Mouse (Mus musculus) MN1 (cell line): ENCODE results near the gene Map3k6.

Experiments used
- DNase-seq: peaks from one replicate; pipeline ENCODE4 v3.0.0-alpha.2; 2016; ENCODE audit warnings: low spot score

Map3k6 gene

GRCm38 (mm10) chr4:133217641-133218040 is 23.0 kb upstream of the Map3k6 start:
- DNase-seq, result peak; percentile 82

DNA sequence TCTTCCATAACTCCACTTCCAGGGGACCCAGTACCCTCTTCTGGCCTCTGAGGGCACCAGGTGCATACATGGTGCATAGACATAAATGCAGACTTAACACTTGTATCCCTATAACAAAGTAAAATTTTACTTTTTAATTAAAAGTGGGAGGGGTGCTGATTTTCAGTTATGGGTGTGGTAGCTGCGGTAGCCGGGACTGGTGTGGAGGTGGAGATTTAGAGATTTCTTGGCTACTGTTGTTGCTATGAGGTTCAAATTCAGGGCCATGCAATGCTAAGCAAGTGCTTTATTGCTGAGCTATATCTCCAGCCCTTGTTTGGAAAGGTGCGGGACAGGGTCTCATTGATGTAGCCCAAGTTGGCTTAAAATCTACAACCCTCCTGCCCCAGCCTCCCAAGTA is 21.9 kb upstream of the Map3k6 start:
- DNase-seq, result no peak

DNA sequence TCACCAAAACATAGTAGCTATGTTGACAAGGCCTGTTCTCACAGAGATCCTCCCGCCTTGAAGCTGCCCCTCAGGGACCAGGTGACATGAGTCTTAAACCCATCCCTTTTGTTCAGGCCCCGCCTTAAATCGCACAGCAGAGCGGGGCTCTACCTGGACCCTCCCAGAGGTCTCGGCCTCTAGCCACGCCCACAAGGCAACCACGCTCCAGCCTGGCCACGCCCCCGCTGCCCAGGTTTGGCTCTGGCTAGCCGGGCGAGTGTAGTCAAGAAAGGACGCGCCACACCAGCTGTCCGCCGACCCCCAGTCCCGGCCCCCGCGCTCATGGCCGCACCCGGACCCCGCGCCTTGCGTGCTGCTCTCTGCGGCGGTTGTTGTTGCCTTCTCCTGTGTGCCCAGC is 20.0 kb upstream of the Map3k6 start:
- no peak for DNase-seq

DNA sequence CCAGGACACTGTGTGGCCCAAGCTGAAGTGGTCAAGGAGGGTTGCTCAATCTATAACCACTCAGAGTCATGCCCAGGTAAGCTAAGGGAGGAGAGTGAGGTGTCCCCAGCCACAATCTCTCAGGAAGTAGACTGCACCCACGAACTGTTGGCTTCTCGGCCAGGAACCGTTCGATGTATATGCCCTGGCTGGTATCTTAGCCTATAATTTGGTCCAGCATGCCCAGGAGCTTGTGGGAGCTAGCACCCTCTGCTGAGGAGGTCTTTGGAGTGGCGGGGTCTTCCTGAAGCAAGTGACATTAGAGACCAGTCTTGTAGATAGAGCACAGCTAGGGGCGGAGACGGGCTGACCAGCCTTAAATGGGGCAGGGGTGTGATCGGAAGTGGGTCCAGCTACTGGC is 18.9 kb upstream of the Map3k6 start:
- DNase-seq, result no peak

- DNase-seq, result no peak
Measured at GRCm38 (mm10) chr4:133223875-133224274, 16.7 kb upstream of the Map3k6 start.

GRCm38 (mm10) chr4:133226073-133226472 is 14.5 kb upstream of the Map3k6 start:
- no peak for DNase-seq

- DNase-seq, result peak; percentile 21
Measured at GRCm38 (mm10) chr4:133227636-133228035, 13.0 kb upstream of the Map3k6 start.

DNA sequence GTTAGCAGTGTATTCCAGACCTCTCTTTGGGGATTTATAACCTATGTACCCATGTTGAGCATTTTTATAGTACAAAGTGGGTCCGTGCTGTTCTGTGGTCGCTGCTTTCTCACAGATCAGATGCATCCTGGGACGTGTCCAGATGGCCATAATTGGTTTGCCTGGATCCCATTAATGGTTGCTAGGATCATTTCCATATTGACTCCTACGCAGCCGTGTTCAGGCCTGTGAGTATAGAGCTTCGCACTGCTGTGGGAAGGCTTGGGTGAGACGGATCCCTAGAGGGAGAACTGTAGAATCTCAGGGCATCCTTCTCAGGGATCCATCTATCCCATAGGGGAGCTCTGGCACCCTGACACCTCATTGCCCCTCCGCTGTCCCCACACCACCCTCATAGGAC is 11.0 kb upstream of the Map3k6 start:
- DNase-seq, result peak; percentile 94

GRCm38 (mm10) chr4:133233285-133233976 is 7.2 kb upstream of the Map3k6 start:
- DNase-seq, result peak; percentile 63

- DNase-seq, result no peak
Measured at GRCm38 (mm10) chr4:133234771-133235170, 5.8 kb upstream of the Map3k6 start.

DNA sequence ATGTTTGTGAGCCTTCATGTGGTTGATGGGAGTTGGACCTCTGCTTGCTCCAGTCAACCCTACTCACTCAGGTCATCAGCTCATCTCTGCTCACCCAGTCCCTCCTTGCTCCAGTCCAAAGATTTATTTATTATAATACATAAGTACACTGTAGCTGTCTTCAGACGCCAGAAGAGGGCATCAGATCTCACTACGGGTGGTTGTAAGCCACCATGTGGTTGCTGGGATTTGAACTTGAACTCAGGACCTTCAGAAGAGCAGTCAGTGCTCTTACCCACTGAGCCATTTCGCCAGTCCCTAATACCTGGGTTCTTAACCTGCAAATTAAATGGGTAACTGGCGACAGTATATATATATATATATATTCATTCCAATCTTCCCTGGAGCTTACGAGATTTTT is 5.2 kb upstream of the Map3k6 start:
- DNase-seq, result no peak

DNA sequence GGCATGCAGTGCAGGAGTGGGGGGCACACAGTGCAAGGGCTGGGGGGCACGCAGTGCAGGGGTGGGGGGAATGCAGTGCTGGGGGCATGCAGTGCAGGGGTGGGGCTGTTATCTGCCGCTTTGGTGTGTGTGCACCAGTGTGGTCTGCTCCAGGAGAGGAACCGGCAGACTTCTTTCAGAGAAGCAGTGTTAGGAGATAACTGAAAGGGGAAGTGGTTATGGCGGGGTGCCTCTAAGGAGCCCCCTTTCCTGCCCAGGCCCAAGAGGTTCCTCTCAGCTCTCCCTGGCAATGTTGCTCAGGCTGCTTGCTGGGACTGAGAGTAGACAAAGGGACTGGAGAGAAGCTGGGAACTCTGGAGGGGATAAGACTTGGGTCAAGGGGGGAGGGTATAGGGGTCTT is 2.7 kb upstream of the Map3k6 start:
- no peak for DNase-seq

- DNase-seq, result peak; percentile 93
Measured at GRCm38 (mm10) chr4:133240934-133241908, 603 bp downstream of the Map3k6 start.

DNA sequence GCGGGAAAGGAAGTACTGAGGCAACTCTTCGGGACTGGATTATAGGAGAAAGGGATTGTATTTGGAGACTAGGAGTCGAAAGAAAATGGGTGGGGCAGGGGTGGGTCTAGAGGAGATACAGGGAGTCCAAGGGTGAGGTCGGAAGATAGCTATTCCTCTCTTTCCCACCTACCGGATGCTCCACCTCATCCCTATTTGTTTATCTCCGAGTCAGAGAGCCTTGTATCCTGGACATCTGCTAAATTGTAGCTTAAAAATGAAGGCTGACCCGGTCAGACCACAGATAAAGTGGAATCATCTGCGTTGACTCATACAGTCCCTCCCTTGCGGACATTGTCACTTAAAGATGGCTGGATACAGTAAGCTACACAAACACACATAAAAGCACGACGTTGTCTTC is 1.3 kb downstream of the Map3k6 start:
- DNase-seq, result peak; percentile 62

- DNase-seq, result no peak
Measured at GRCm38 (mm10) chr4:133242710-133243109, 2.1 kb downstream of the Map3k6 start.

- no peak for DNase-seq
Measured at GRCm38 (mm10) chr4:133243538-133243937, 2.9 kb downstream of the Map3k6 start.

DNA sequence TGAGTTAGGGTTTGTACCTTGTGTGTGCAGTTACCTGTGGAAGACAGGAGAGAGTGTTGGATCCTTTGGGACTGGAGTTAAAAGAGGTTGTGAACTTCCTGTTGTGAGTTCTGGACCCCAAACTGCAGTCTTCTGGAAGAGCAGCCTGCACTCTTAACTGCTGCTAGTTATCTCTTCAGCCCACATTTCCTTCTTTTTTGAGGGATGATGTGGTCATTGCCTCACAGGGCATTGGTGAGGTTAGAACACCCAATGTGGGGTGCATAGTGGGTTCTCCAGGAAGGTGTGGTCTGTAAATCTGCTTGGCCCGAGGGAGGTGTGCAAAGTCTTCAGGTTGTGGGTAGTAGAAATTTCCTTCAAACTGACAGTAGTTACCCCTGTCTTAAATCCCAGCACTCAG is 3.7 kb downstream of the Map3k6 start:
- DNase-seq, result no peak

GRCm38 (mm10) chr4:133247072-133247471 is 6.5 kb downstream of the Map3k6 start:
- DNase-seq, result no peak

GRCm38 (mm10) chr4:133247806-133248449 is 7.3 kb downstream of the Map3k6 start:
- no peak for DNase-seq

- peak; percentile 70 for DNase-seq
Measured at GRCm38 (mm10) chr4:133250609-133251008, 10.0 kb downstream of the Map3k6 start.

DNA sequence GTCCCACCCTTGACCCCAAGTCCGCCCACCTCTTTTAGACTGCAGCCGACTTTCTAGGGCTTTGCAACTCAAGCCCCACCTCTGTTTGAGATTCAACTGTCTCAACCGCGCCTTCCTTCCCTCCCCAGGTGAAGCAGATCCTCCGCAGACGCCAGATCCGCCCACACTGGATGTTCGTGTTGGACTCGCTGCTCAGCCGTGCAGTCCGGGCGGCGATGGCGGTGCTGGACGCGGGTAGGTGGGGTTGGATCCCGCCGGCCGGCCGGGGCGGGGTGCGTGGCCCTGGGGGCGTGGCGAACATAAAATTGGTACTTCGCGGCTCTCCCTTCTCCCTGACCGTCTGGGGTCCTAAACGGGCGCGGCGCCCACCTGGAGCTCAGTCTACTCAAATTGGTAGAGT is 10.6 kb downstream of the Map3k6 start:
- no peak for DNase-seq

DNA sequence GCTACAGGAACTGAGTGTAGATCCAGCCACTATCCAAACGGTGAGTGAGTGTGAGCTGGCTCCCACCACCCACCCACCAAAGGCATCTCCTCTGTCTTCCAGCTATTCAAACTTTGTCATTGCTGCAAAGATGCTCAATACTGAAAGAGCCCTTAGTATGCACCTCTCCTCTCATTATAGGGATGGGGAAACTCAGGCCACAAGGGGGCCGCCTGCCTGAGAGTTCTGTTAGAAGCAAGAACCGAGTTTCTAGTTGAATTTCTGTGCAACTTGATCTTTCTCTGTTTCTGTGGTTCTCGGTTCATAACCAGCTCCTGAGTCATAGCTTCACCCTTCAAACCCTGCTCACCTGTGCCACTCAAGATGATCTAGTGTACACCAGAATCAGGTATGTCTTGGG is 11.5 kb downstream of the Map3k6 start:
- DNase-seq, result no peak

GRCm38 (mm10) chr4:133253412-133253811 is 12.8 kb downstream of the Map3k6 start:
- DNase-seq, result no peak
